Mouse (Mus musculus) neural tube, embryonic 15.5 days (tissue): ENCODE measurements around the gene Zcchc24. TPM values are rescaled to one million over a fixed set of nuclear protein-coding genes. Genes with fewer than 3 reads are reported as not detected.
A peak's percentile ranks its signal among the peaks of the same experiment; 100 is the strongest.

Experiments used
- ATAC-seq: fragments of 200-750 bp; cut with Nextera tagmentation; 2 replicates; pipeline ENCODE4 v1.8.0; 2017; ENCODE audit warnings: mild to moderate bottlenecking, moderate TSS enrichment, moderate library complexity; ENCODE audit not compliant: low FRiP score
- H3K27ac ChIP-seq: fragments of 300-500 bp; sonication (generic); replicated peaks from 2 replicates; pipeline ENCODE4 v1.5.1; 2015; ENCODE audit warnings: mild to moderate bottlenecking, inconsistent platforms
- H3K27me3 ChIP-seq: fragments of 300-500 bp; sonication (generic); replicated peaks from 2 replicates; pipeline ENCODE4 v1.6.1; 2015; ENCODE audit warnings: inconsistent platforms
- H3K36me3 ChIP-seq: fragments of 300-500 bp; sonication (generic); 2 replicates; pipeline ENCODE4 v1.6.1; 2015; ENCODE audit warnings: inconsistent platforms
- H3K4me1 ChIP-seq: fragments of 300-500 bp; sonication (generic); 2 replicates; pipeline ENCODE4 v1.6.1; 2015; ENCODE audit warnings: inconsistent platforms
- H3K4me2 ChIP-seq: fragments of 300-500 bp; sonication (generic); 2 replicates; pipeline ENCODE4 v1.6.1; 2015; ENCODE audit warnings: inconsistent platforms, mild to moderate bottlenecking, moderate library complexity
- H3K4me3 ChIP-seq: fragments of 300-500 bp; sonication (generic); replicated peaks from 2 replicates; pipeline ENCODE4 v1.5.1; 2015; ENCODE audit warnings: mild to moderate bottlenecking, inconsistent platforms
- H3K9ac ChIP-seq: fragments of 300-500 bp; sonication (generic); replicated peaks from 2 replicates; pipeline ENCODE4 v1.6.1; 2015; ENCODE audit warnings: mild to moderate bottlenecking, inconsistent platforms
- H3K9me3 ChIP-seq: fragments of 300-500 bp; sonication (generic); replicated peaks from 2 replicates; pipeline ENCODE4 v1.6.1; 2016; ENCODE audit warnings: inconsistent platforms
- WGBS: fragments of 180-500 bp; shearing (Covaris S2); methylation state at CpG from one replicate; pipeline ENCODE4 v1.1.7; 2015; ENCODE audit warnings: mixed read lengths; 5-methylcytosine and 5-hydroxymethylcytosine counted together
- polyA plus RNA-seq: library from polyadenylated mRNA; unstranded; fragments of >200 nt; fragmentation: Nextera tagmentation; extraction: Ambion mirVana; gene quantifications from 2 replicates; pipeline ENCODE4 v1.2.1, GENCODE M21; 2015

Gene Zcchc24
- polyA plus RNA-seq, 1 experiment from 2014 or later: 13.4 TPM

GRCm38 (mm10) chr14:25774100-25774499, 5.3 kb upstream of the Zcchc24 start:
- WGBS: 37% methylated on average over 5 of the region's 5 CpGs
- H3K4me3 ChIP-seq: no peak overlapping the region
- no peak for ATAC-seq
- H3K9me3 ChIP-seq: no peaks in the 10 kb centered on the region
- H3K4me2 ChIP-seq: no peak overlapping the region
- no peak overlapping the region for H3K27ac ChIP-seq
- H3K4me1 ChIP-seq: peaks cover 9% of the 10 kb centered on the region
- no peak overlapping the region for H3K9ac ChIP-seq
- no peaks in the 10 kb centered on the region for H3K27me3 ChIP-seq
- no peaks in the 10 kb centered on the region for H3K36me3 ChIP-seq

- Histone ChIP-seq H3K27me3 (peaks cover 3% of the 10 kb centered on the region; the same call in 1 of the 2 replicates), H3K4me3 (no peak overlapping the region), H3K27ac (no peak overlapping the region), H3K9ac (no peak overlapping the region), H3K36me3 (no peaks in the 10 kb centered on the region), H3K4me2 (no peak overlapping the region), H3K4me1 (peaks cover 20% of the 10 kb centered on the region), H3K9me3 (no peaks in the 10 kb centered on the region)
- WGBS: 65% methylated on average over 4 of the region's 4 CpGs
- no peak for ATAC-seq
Observed at GRCm38 (mm10) chr14:25773039-25773438, 4.2 kb upstream of the Zcchc24 start.

- no peak for ATAC-seq
- Histone ChIP-seq H3K4me2 (peak overlapping the region; percentile 90), H3K4me3 (no peak overlapping the region), H3K4me1 (peaks cover 46% of the 10 kb centered on the region), H3K27me3 (peaks cover 11% of the 10 kb centered on the region; the same call in 1 of the 2 replicates), H3K9me3 (no peaks in the 10 kb centered on the region), H3K27ac (no peak overlapping the region), H3K36me3 (no peaks in the 10 kb centered on the region), H3K9ac (no peak overlapping the region)
- 27% methylated on average over 6 of the region's 8 CpGs for WGBS
Observed at GRCm38 (mm10) chr14:25769626-25770306, 927 bp upstream of the Zcchc24 start.

GRCm38 (mm10) chr14:25768261-25768893, 462 bp downstream of the Zcchc24 start:
- Histone ChIP-seq H3K9ac (peak overlapping the region; percentile 62), H3K36me3 (no peaks in the 10 kb centered on the region), H3K4me3 (peak overlapping the region; percentile 61), H3K4me1 (peaks cover 49% of the 10 kb centered on the region), H3K27me3 (peaks cover 11% of the 10 kb centered on the region; the same call in 1 of the 2 replicates), H3K27ac (peak overlapping the region; percentile 72), H3K9me3 (no peaks in the 10 kb centered on the region), H3K4me2 (peak overlapping the region; percentile 90)
- WGBS: under 1% methylated on average over 46 of the region's 50 CpGs
- ATAC-seq: peak; percentile 22; the same call in 1 of the 2 replicates

- H3K9ac ChIP-seq: peak overlapping the region; percentile 62
- H3K27me3 ChIP-seq: peaks cover 11% of the 10 kb centered on the region; the same call in 1 of the 2 replicates
- WGBS: 14% methylated on average over 6 of the region's 6 CpGs
- peak overlapping the region; percentile 90 for H3K4me2 ChIP-seq
- peaks cover 49% of the 10 kb centered on the region for H3K4me1 ChIP-seq
- no peaks in the 10 kb centered on the region for H3K36me3 ChIP-seq
- peak overlapping the region; percentile 72 for H3K27ac ChIP-seq
- H3K4me3 ChIP-seq: peak overlapping the region; percentile 61
- ATAC-seq: no peak
- H3K9me3 ChIP-seq: no peaks in the 10 kb centered on the region
Observed at GRCm38 (mm10) chr14:25767725-25768203, 1.1 kb downstream of the Zcchc24 start.

GRCm38 (mm10) chr14:25766441-25766840, 2.4 kb downstream of the Zcchc24 start:
- 0 out of 2 replicates have a peak overlapping the region, but pooled peaks have one; percentile 21 for H3K9ac ChIP-seq
- ATAC-seq: no peak
- H3K9me3 ChIP-seq: no peaks in the 10 kb centered on the region
- peaks cover 11% of the 10 kb centered on the region; the same call in 1 of the 2 replicates for H3K27me3 ChIP-seq
- H3K4me1 ChIP-seq: peaks cover 49% of the 10 kb centered on the region
- H3K4me3 ChIP-seq: peak overlapping the region; percentile 61
- 34% methylated on average over 4 of the region's 4 CpGs for WGBS
- peak overlapping the region; percentile 75 for H3K27ac ChIP-seq
- no peaks in the 10 kb centered on the region for H3K36me3 ChIP-seq
- peak overlapping the region; percentile 90 for H3K4me2 ChIP-seq

- Histone ChIP-seq H3K4me3 (peak overlapping the region; percentile 61; the same call in 1 of the 2 replicates), H3K4me1 (peaks cover 49% of the 10 kb centered on the region)
- 14% methylated on average over 8 of the region's 8 CpGs for WGBS
Observed at GRCm38 (mm10) chr14:25765921-25766320, 2.9 kb downstream of the Zcchc24 start.

GRCm38 (mm10) chr14:25765146-25765545, 3.7 kb downstream of the Zcchc24 start:
- peaks cover 54% of the 10 kb centered on the region for H3K4me1 ChIP-seq
- 37% methylated on average over 12 of the region's 12 CpGs for WGBS
- no peak overlapping the region for H3K9ac ChIP-seq

More at GRCm38 (mm10) chr14:25765921-25766320, 2.9 kb downstream of the Zcchc24 start:
- H3K4me2 ChIP-seq: peak overlapping the region; percentile 90
- H3K9ac ChIP-seq: no peak overlapping the region
- H3K36me3 ChIP-seq: no peaks in the 10 kb centered on the region
- peak overlapping the region; percentile 75 for H3K27ac ChIP-seq
- ATAC-seq: peak; percentile 76
- H3K27me3 ChIP-seq: peaks cover 11% of the 10 kb centered on the region; the same call in 1 of the 2 replicates
- no peaks in the 10 kb centered on the region for H3K9me3 ChIP-seq

GRCm38 (mm10) chr14:25761184-25761583, 7.7 kb downstream of the Zcchc24 start:
- no peak overlapping the region for H3K9ac ChIP-seq
- H3K4me3 ChIP-seq: no peak overlapping the region
- H3K4me2 ChIP-seq: no peak overlapping the region
- H3K36me3 ChIP-seq: no peaks in the 10 kb centered on the region
- no peak for ATAC-seq
- WGBS: 91% methylated on average over 5 of the region's 5 CpGs
- peaks cover 41% of the 10 kb centered on the region for H3K4me1 ChIP-seq
- no peak overlapping the region for H3K27ac ChIP-seq
- H3K27me3 ChIP-seq: no peaks in the 10 kb centered on the region
- H3K9me3 ChIP-seq: no peaks in the 10 kb centered on the region

More at GRCm38 (mm10) chr14:25765146-25765545, 3.7 kb downstream of the Zcchc24 start:
- no peak for ATAC-seq
- peaks cover 11% of the 10 kb centered on the region; the same call in 1 of the 2 replicates for H3K27me3 ChIP-seq
- peak overlapping the region; percentile 75 for H3K27ac ChIP-seq
- peak overlapping the region; percentile 90 for H3K4me2 ChIP-seq
- H3K36me3 ChIP-seq: no peaks in the 10 kb centered on the region
- no peak overlapping the region for H3K4me3 ChIP-seq
- H3K9me3 ChIP-seq: no peaks in the 10 kb centered on the region

GRCm38 (mm10) chr14:25759981-25760537, 8.8 kb downstream of the Zcchc24 start:
- 67% methylated on average over 8 of the region's 8 CpGs for WGBS
- no peak overlapping the region for H3K4me2 ChIP-seq
- H3K9me3 ChIP-seq: no peaks in the 10 kb centered on the region
- no peak overlapping the region for H3K9ac ChIP-seq
- no peak overlapping the region for H3K4me3 ChIP-seq
- no peaks in the 10 kb centered on the region for H3K27me3 ChIP-seq
- ATAC-seq: no peak
- H3K36me3 ChIP-seq: no peaks in the 10 kb centered on the region
- 0 out of 2 replicates have a peak overlapping the region, but pooled peaks have one; percentile 9 for H3K27ac ChIP-seq
- H3K4me1 ChIP-seq: peaks cover 41% of the 10 kb centered on the region

GRCm38 (mm10) chr14:25759551-25759950, 9.3 kb downstream of the Zcchc24 start:
- WGBS: 69% methylated on average over 7 of the region's 7 CpGs

More at GRCm38 (mm10) chr14:25759551-25759950, 9.3 kb downstream of the Zcchc24 start:
- H3K4me1 ChIP-seq: peaks cover 41% of the 10 kb centered on the region
- no peaks in the 10 kb centered on the region for H3K36me3 ChIP-seq
- H3K9me3 ChIP-seq: no peaks in the 10 kb centered on the region
- no peak overlapping the region for H3K4me3 ChIP-seq
- H3K4me2 ChIP-seq: no peak overlapping the region
- H3K27me3 ChIP-seq: no peaks in the 10 kb centered on the region
- ATAC-seq: no peak
- H3K27ac ChIP-seq: no peak overlapping the region; the same call in 1 of the 2 replicates
- H3K9ac ChIP-seq: no peak overlapping the region
